Mouse (Mus musculus) hindbrain, postnatal 0 days (tissue): ENCODE measurements around the gene Fam107b. TPM values are rescaled to one million over a fixed set of nuclear protein-coding genes. Genes with fewer than 3 reads are reported as not detected.
A peak's percentile ranks its signal among the peaks of the same experiment; 100 is the strongest.

Experiments used
- ATAC-seq: fragments of 200-750 bp; cut with Nextera tagmentation; 2 replicates; pipeline ENCODE4 v1.8.0; 2017; ENCODE audit warnings: mild to moderate bottlenecking, moderate TSS enrichment, moderate library complexity
- DNase-seq: peaks from one replicate; pipeline ENCODE4 v3.0.0-alpha.2; 2015; ENCODE audit warnings: low spot score
- H3K27ac ChIP-seq: fragments of 300-500 bp; sonication (generic); 2 replicates; pipeline ENCODE4 v1.5.1; 2014; ENCODE audit warnings: mild to moderate bottlenecking
- H3K27me3 ChIP-seq: fragments of 300-500 bp; sonication (generic); 2 replicates; pipeline ENCODE4 v1.6.1; 2014; ENCODE audit warnings: low read length, mixed read lengths; ENCODE audit not compliant: insufficient read depth
- H3K36me3 ChIP-seq: fragments of 300-500 bp; sonication (generic); 2 replicates; pipeline ENCODE4 v1.6.1; 2014; ENCODE audit warnings: low read length, mixed read lengths; ENCODE audit not compliant: insufficient read depth
- H3K4me1 ChIP-seq: fragments of 300-500 bp; sonication (generic); 2 replicates; pipeline ENCODE4 v1.6.1; 2014; ENCODE audit warnings: antibody characterized with exemption, low read length, mixed read lengths; ENCODE audit not compliant: insufficient read depth
- H3K4me2 ChIP-seq: fragments of 300-500 bp; sonication (generic); 2 replicates; pipeline ENCODE4 v1.6.1; 2014; ENCODE audit warnings: low read depth, mild to moderate bottlenecking, low read length, moderate library complexity, mixed read lengths
- H3K4me3 ChIP-seq: fragments of 300-500 bp; sonication (generic); 2 replicates; pipeline ENCODE4 v1.5.1; 2014; ENCODE audit warnings: low read length
- H3K9ac ChIP-seq: fragments of 300-500 bp; sonication (generic); replicated peaks from 2 replicates; pipeline ENCODE4 v1.6.1; 2014; ENCODE audit warnings: mild to moderate bottlenecking, low read length, moderate library complexity, mixed read lengths
- H3K9me3 ChIP-seq: fragments of 300-500 bp; sonication (generic); 2 replicates; pipeline ENCODE4 v1.6.1; 2016; ENCODE audit warnings: low read length, mixed read lengths
- CTCF ChIP-seq: IDR thresholded peaks from 2 replicates; pipeline ENCODE4 v1.5.1; 2016; ENCODE audit warnings: antibody characterized with exemption, control low read depth, low read depth
- WGBS: fragments of 180-500 bp; shearing (Covaris S2); extraction: QIAGEN DNeasy Blood & Tissue Kit; methylation state at CpG from one replicate; pipeline ENCODE4 v1.1.7; 2014; 5-methylcytosine and 5-hydroxymethylcytosine counted together
- polyA plus RNA-seq: library from polyadenylated mRNA; unstranded; fragments of >200 nt; fragmentation: Nextera tagmentation; extraction: Ambion mirVana; gene quantifications from 2 replicates; pipeline ENCODE4 v1.2.1, GENCODE M21; 2015
- total RNA-seq: library from RNA; depleted of rRNA; stranded (reverse); fragments of >200 nt; gene quantifications from 2 replicates; pipeline ENCODE4 v1.2.3, GENCODE M21; 2014

The Fam107b gene
- total and polyA plus RNA-seq, 2 experiments from 2014 or later: 23.6 to 41.3 TPM

GRCm38 (mm10) chr2:3682699-3683098 lies 112.4 kb downstream of the Fam107b start:
- Histone ChIP-seq H3K9me3 (no peaks in the 10 kb centered on the region), H3K4me3 (no peak overlapping the region), H3K36me3 (no peaks in the 10 kb centered on the region), H3K27me3 (no peaks in the 10 kb centered on the region), H3K4me2 (no peak overlapping the region), H3K27ac (no peak overlapping the region), H3K9ac (no peak overlapping the region), H3K4me1 (peaks cover 11% of the 10 kb centered on the region; the same call in 1 of the 2 replicates)
- TF ChIP-seq CTCF: no peak
- no peak for ATAC-seq
- 57% methylated on average over 4 of the region's 4 CpGs for WGBS
- no peak for DNase-seq

GRCm38 (mm10) chr2:3683343-3683742 lies 113.1 kb downstream of the Fam107b start:
- 20% methylated on average over 5 of the region's 5 CpGs for WGBS
- Histone ChIP-seq H3K4me2 (peak overlapping the region; percentile 21), H3K27ac (peak overlapping the region; percentile 32; the same call in 1 of the 2 replicates), H3K27me3 (no peaks in the 10 kb centered on the region), H3K9me3 (no peaks in the 10 kb centered on the region), H3K4me1 (peaks cover 11% of the 10 kb centered on the region; the same call in 1 of the 2 replicates), H3K9ac (no peak overlapping the region), H3K36me3 (no peaks in the 10 kb centered on the region), H3K4me3 (no peak overlapping the region)
- no peak for TF ChIP-seq CTCF
- ATAC-seq (peak; percentile 55), DNase-seq (no peak)

- 17% methylated on average over 6 of the region's 6 CpGs for WGBS
- Histone ChIP-seq H3K27ac (peak overlapping the region; percentile 32; the same call in 1 of the 2 replicates), H3K4me2 (peak overlapping the region; percentile 21), H3K27me3 (no peaks in the 10 kb centered on the region), H3K4me3 (no peak overlapping the region), H3K4me1 (peaks cover 11% of the 10 kb centered on the region; the same call in 1 of the 2 replicates), H3K9ac (no peak overlapping the region), H3K36me3 (no peaks in the 10 kb centered on the region), H3K9me3 (no peaks in the 10 kb centered on the region)
- DNase-seq (peak; percentile 60), ATAC-seq (peak; percentile 73)
- no peak for TF ChIP-seq CTCF
These were observed 113.5 kb downstream of the Fam107b start for GRCm38 (mm10) chr2:3683751-3684229.

- no peaks in the 10 kb centered on the region for H3K4me1 ChIP-seq
- H3K36me3 ChIP-seq: no peaks in the 10 kb centered on the region
- WGBS: 78% methylated on average over 4 of the region's 4 CpGs
- no peak for ATAC-seq
- no peak overlapping the region for H3K4me2 ChIP-seq
- no peak overlapping the region for H3K27ac ChIP-seq
- DNase-seq: no peak
- H3K9ac ChIP-seq: no peak overlapping the region
- TF ChIP-seq CTCF: no peak
- no peak overlapping the region for H3K4me3 ChIP-seq
- H3K9me3 ChIP-seq: no peaks in the 10 kb centered on the region
- H3K27me3 ChIP-seq: no peaks in the 10 kb centered on the region
These were observed 119.9 kb downstream of the Fam107b start for GRCm38 (mm10) chr2:3690221-3690620.

- TF ChIP-seq CTCF: no peak
- no peak for ATAC-seq
- no peak for DNase-seq
- Histone ChIP-seq H3K4me2 (no peak overlapping the region), H3K4me1 (no peaks in the 10 kb centered on the region), H3K36me3 (no peaks in the 10 kb centered on the region), H3K9ac (no peak overlapping the region), H3K27me3 (no peaks in the 10 kb centered on the region), H3K27ac (no peak overlapping the region), H3K9me3 (no peaks in the 10 kb centered on the region), H3K4me3 (no peak overlapping the region)
- 85% methylated on average over 2 of the region's 2 CpGs for WGBS
These were observed 122.5 kb downstream of the Fam107b start for GRCm38 (mm10) chr2:3692833-3693232.

GRCm38 (mm10) chr2:3695900-3696299 lies 125.6 kb downstream of the Fam107b start:
- ATAC-seq (no peak), DNase-seq (no peak)
- 87% methylated on average over 5 of the region's 5 CpGs for WGBS
- Histone ChIP-seq H3K4me3 (no peak overlapping the region), H3K9me3 (no peaks in the 10 kb centered on the region), H3K4me2 (no peak overlapping the region), H3K4me1 (no peaks in the 10 kb centered on the region), H3K36me3 (no peaks in the 10 kb centered on the region), H3K9ac (no peak overlapping the region), H3K27ac (no peak overlapping the region), H3K27me3 (no peaks in the 10 kb centered on the region)
- TF ChIP-seq CTCF: no peak

GRCm38 (mm10) chr2:3700368-3700767 lies 130.1 kb downstream of the Fam107b start:
- H3K9ac ChIP-seq: no peak overlapping the region
- H3K27me3 ChIP-seq: no peaks in the 10 kb centered on the region
- H3K4me3 ChIP-seq: no peak overlapping the region
- no peak overlapping the region for H3K27ac ChIP-seq
- H3K36me3 ChIP-seq: no peaks in the 10 kb centered on the region
- WGBS: 33% methylated on average over 1 of the region's 1 CpGs
- no peaks in the 10 kb centered on the region for H3K9me3 ChIP-seq
- DNase-seq (peak; percentile 26), ATAC-seq (no peak)
- H3K4me2 ChIP-seq: no peak overlapping the region
- no peaks in the 10 kb centered on the region for H3K4me1 ChIP-seq
- no peak for TF ChIP-seq CTCF
